Mouse (Mus musculus) megakaryocyte, adult 5-6 weeks (primary cell): ENCODE measurements around the gene Lrmp. TPM values are rescaled to one million over a fixed set of nuclear protein-coding genes. Genes with fewer than 3 reads are reported as not detected.

Experiments
- ATAC-seq: 2 replicates; pipeline ENCODE4 v1.8.0; 2016; ENCODE audit warnings: mild to moderate bottlenecking, inconsistent platforms; ENCODE audit not compliant: poor library complexity, severe bottlenecking
- total RNA-seq, 2 experiments: library from RNA; stranded (forward) in 1 of 2; stranded (reverse) in 1 of 2; fragments of 153-499, 151-499 nt in 1 of 2; fragments of 221-1000, 200-1000 nt in 1 of 2; gene quantifications; 2 replicates each; pipeline versions ENCODE4 v1.2.3 to v1.2.4; 2015 to 2017

Lrmp gene
- total RNA-seq, 2 experiments from 2014 or later: 44.5 to 92.7 TPM

DNA sequence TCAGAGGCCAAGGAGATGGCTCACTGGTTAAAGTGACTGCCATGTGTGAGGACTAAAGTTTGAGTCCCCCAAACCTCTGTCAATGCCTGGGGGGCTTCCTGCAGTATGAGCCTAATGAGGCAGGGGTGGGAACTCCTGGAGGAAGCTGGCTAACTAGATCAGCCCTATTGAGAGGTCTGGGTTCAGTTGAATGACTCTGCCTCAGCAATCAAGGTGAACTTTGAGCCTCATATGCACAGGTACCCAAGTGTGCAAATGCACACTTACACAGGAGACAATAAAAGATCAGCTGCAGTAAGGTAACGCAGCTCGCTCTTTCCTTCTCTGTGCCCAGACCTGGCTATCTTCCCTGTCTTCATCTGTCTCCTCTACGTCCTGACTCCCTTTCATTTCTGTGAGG is 77.6 kb downstream of the Lrmp start:
- no peak; the same call in 1 of the 2 replicates for ATAC-seq

DNA sequence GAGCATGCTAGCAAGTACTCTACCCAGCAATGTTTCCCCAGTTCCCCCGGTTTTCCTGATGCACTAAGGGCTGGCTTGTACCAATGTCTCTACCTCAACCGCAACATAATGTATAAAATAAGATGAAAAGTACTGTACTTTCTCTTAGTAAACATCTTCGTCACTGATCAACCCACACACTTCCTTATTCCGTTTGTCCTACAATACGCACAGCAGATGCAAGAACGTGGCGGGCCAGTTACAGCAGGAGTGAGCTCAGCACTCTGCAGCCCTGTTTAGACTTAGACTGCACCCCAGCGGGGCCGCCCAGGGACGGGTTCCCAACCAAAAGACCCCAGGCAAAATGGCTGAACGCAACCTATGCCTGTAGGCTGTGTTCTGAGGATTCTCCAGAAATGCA is 78.0 kb downstream of the Lrmp start:
- peak; percentile 93 for ATAC-seq

DNA sequence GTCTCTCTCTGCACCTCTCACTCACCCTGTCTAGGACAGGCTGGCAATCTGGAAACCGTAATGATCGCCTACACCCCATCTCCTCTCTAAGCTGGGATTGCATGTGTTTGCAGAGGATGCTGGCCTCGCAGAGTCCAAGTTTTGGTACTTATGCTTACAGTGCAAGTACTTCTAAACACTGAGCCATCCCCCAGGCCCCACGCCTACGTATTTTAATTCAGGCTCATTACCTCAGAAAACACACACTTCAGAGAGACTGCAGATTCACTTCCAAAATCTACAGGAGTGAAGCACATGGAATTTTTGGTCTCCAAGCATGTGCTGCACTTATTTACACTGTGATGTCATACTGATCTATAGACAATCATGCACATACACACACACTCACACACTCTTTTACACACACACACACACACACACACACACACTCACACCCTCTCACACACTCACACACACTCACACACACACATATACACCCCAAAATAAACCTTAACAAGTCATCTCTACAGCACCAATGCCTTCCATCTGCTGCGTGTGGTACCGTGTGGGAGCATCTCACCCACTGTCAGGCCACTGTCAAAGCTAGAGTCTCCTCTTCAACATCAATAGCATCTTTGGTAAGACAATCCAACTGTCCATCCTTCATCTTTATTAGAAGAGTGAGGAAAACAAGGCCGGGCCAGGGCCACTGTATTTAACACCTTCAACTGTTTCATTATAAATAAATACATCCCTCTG is 82.7 kb downstream of the Lrmp start:
- ATAC-seq: no peak

DNA sequence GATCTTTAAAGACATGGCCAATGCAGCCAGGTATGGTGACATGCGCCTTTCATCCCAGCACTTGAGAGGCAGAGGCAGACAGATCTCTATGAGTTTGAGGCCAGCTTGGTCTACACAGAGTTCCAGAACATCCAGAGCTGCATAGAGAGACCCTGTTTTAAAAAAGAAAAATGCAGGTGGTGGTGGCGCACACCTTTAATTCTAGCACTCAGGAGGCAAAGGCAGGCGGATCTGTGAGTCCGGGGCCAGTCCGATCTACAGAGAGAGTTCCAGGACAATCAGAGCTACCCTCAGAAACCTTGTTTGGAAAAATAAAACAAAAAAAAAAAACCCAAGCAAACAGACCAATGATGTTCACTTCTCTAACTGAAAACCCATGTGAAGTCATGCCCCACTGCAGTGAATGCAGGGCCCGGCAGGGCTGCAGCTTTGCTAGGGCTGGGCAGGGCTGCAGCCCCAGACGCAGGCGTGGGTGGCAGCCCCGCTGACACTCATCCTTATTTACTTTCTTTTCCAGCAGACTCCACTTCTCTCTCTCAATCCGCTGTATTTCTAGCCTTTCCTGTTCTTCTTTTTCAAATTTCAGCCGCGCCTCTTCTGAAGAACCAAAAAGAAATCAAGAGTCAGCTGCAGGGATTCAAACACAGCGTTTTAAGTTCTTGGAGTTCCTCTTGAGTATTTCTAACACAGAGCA is 87.1 kb downstream of the Lrmp start:
- no peak for ATAC-seq

DNA sequence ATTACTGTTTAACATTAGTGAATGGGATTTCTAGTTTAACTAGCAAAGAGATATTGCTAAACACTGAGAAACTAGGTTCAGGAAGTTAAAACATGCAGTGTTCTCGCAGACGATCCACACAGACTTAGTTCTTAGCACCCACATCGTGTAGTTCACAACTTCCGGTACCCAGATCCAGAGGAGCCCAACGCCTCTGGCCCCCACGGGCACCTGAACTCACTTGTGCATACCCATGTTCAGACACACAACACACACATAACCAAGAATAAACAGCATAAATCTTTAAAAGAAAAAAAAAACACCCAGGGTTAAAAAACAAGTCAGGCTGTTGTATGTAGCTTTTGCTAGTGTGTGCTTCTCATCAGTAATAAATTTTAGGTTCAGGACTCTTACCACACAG is 89.0 kb downstream of the Lrmp start:
- no peak for ATAC-seq

DNA sequence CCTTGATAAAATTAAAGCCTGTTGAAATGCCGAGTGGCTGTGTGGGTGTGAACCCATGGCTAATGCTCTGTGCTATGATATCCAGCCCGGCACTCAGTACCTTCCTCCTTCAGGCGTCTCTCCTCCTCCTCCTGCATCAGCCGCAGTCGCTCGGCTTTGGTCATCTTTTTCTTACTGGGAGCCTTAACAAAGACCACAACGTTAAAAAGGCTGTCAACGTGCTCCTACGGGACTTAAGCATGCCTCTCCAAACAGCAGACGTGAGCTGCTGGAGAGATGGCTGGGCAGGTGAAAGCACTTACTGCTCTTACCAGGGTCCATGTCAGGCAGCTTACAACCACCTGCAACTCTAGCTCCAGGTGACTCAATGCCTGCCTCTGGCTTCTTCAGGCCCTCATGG is 89.7 kb downstream of the Lrmp start:
- ATAC-seq: no peak

DNA sequence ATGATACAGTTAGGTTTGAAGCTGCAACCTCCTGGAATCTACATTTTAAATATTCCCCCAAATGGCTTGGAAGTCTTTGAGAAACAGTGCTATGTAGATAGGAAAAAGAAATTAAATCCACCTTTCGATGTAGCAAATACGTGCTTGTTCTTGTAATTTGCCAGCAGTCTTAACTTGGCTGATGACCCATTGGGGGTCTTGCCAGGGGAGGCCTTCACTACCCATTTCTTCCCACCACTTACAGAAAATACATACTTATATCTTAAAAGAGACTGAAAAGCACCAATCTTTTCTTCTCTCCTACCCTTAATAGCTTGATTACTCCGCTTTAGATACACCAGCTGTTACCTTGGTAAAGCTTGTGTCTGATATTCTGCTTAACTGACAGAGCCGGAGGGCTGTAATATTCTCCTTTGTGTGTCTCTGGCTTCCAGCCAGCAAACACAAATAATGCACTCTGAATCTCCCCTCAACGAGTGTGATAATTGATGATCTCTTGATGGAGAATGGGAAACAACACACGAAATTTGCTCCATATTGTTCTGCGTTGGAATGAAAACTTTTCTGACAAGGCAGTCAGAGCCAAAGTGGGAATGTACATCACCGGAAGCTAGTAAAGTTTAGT is 94.7 kb downstream of the Lrmp start:
- no peak for ATAC-seq

DNA sequence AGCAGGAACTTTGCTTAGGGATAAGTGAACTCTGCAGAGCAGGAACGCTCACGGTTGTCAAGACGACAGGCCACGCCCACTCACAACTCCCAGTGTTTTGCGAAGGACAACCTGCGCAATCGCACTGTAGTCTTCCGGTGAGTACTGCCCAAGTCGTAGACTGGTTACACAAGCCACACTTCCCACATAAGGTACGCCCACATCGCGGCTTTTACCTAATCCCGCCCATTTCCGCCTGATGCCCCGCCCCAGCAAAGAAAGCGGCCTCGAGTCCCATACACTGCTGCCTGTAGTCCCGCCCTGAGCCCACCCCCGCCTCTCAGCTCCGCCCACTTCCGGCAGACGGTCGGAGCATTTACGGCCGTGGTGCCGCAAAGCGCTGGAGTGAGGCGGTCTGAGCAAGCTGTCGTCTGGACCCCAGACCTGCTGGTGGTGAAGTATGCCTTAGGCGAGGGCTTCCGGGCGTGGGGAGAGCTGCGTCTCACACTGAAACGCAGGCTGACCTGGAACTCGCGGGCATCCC is 95.4 kb downstream of the Lrmp start, which contains the start of the genes Casc1 and Etfrf1:
Gene Casc1 (minus strand): TSS at position 190 of the 523 bp plus-strand sequence.
Gene Etfrf1 (plus strand): TSS at position 319 of the 523 bp plus-strand sequence.
- peak; percentile 87 for ATAC-seq

DNA sequence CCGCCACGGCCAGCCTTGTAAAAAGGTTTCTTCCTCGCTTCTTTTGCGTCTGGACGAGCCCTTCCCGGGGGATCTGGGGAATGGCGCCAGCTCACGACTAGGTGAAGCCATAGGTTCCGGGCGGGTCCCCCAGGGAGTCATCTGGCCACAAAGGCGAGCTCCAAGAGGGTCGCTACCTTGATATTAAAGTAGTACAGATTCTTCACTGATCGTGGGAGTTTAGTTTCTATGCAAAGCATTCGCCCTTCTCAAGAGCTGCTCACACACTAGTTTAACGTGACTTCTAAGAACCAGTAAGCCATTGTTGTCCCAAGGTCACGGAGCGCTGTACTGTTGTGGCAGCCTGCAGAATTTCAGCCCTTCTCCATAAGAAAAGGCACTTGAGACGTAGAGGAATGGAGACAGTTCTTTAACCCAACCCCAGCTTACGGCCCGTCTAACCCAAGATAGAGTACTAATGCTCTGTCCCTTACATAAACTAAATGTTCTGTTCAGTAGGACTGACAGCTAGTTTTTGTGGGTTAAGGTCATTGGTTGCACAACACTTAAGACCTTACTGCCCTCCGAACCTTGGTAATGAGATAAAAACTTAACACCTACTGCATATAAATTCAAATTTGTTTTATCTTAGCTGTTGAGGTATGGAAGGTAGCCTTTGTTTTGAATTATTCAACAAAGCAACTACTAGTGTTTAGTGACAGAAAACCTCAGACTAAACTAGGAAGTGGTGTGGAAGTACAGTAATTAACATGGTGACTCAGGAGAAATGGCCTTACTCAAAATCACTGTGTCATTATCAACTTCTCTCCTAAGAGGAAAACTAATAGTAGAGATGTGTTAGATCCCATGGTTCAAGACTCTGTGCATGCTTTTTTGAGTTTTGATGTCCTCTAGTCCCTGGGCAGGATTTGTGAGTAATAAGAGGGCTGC is 96.2 kb downstream of the Lrmp start:
- ATAC-seq: peak; percentile 26

DNA sequence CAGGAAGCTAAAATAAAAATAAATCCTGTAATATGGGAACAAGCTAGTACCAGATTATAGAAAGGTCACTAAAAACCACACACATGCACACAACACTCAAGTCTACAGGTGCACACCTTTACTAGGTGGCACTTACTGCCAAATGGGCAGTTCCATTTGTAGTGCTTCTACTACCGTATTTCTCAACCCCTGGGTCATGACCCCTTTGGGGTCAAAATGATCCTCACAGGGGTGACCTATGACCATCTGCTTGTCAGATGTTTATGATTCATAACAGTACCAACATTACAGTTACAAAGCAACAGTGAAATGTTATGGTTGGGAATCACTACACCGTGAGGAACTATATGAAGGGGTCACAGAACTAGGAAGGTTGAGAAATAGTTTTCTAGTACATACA is 98.5 kb downstream of the Lrmp start:
- no peak for ATAC-seq

DNA sequence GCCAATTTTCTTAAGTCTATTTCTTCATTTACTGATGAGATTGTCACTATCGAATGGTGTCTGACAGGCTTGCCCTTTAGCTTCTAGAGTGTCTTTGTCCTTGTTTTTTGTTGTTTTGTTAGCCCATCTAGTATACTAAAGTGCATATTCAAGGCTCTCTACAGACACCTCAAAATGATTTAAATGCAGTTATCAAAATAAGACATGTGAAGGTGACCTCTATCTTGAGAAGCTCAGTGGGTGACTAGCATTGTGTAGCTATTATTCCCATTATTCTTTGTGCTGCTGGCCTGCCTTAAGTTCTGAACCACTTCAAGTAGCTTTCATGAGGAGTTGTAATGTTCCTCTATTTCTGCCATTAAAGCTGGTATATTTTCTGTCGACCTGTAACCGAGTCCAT is 100.4 kb downstream of the Lrmp start:
- no peak for ATAC-seq

DNA sequence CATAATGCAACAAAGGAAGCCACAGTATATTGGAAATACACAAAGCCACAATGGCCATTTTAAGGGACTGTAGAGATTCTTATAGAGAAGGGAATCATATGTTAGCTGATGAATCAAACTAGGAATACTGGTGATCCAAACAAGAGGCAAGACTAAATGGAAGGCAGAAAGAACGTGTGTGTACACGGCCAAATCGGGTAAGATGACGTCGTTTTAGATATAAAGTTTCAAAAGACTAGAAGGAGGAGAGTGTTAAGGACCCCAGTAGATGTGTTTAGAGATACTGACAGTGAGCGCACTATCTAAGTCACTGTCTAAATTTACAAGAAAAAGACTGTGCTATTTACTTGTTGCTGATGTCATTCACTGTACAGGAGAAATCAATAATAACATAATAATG is 108.8 kb downstream of the Lrmp start:
- no peak for ATAC-seq

Other genes starting within 250 kb of the Lrmp start
- 0.25 TPM in 1 of 2 replicates, not detected in the other for gene Bcat1, start 39.5 kb upstream of the Lrmp start, total RNA-seq (2015)
- 0.24 TPM in 1 of 2 replicates, not detected in the other for gene Bcat1, start 39.5 kb upstream of the Lrmp start, total RNA-seq (2017)
- 0.52 and 1.3 TPM in 2 replicates for gene Casc1, start 95.4 kb downstream of the Lrmp start, total RNA-seq (2015)
- 0.28 and 0.55 TPM in 2 replicates for gene Casc1, start 95.4 kb downstream of the Lrmp start, total RNA-seq (2017)
- 28.2 and 30.7 TPM in 2 replicates for gene Etfrf1, start 95.5 kb downstream of the Lrmp start, total RNA-seq (2015)
- 23.4 and 24.1 TPM in 2 replicates for gene Etfrf1, start 95.5 kb downstream of the Lrmp start, total RNA-seq (2017)
- gene Kras, start 134.6 kb downstream of the Lrmp start, total RNA-seq (2015): 50.0 and 61.1 TPM in 2 replicates
- gene Kras, start 134.6 kb downstream of the Lrmp start, total RNA-seq (2017): 22.3 and 24.2 TPM in 2 replicates